Mouse (Mus musculus) kidney, adult 18-20 months (tissue): ENCODE measurements at regions not wholly inside any gene's neighbourhood (a gene's known extent, or its start where the extent isn't known, plus 50 kb on each side); places are given as distances from the start of the nearest gene placed in this dataset.

ENCODE experiments used
- DNase-seq: peaks from one replicate; pipeline ENCODE4 v3.0.0; 2021

DNA sequence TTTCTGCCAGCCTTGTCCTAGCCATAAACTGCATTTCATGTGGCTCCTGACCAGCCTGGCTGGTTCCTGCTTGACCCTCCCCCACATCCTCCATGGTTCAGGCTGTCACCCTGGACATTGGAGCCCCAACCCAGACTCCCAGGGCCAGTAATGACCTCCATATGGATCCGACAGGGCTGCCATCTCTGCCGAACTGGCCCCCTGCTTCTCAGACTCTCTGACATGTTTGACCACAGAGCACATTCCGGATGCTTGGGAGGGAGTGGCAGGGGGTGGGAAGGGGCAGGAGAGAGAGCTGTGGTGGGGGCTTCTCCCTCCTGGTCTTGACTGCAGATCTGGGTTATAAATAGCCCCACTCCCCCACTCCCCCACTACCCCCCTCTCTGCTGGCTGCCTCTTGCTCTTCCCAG is 59.0 kb upstream of the Actrt2 start:
- DNase-seq = no peak

DNA sequence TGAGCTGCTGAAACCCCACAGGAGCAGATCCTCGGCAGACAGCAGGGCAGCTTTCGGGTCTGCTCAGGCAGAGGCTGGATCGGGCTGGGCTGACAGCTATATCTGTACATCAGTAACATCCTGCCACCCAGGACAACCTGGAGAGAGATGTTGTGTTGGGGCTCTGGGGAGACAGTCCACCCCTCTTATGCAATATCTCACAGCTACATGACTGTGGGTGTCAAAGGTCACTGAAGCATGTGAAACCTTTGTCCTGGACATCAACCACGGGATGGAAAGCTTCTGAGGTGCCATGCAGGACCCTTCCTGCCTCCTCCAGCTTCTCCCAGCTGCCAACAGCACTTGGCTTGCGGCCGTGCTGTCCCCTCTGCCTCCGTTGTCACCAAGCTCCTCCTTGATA is 60.3 kb upstream of the Actrt2 start:
- DNase-seq = no peak

DNA sequence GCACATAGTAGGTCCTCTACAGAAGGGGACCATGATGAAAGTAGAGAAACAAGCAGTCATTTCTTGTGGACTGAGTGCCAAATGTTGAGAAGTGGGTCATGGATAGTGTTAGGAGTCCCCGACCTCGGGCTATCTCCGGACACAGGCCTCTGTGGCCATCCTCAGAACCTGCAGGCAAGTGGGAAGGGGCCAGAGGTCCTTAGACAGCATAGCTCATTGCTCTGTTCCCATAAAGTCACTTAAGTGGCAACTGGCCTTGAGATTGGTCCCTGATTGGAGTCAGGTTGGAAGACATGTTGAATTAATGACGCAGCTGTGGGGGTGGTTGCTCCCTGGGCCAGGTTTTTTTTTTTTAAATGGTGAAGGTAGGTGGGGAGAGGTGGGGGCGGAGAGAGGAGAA is 63.0 kb upstream of the Actrt2 start:
- no peak for DNase-seq

DNA sequence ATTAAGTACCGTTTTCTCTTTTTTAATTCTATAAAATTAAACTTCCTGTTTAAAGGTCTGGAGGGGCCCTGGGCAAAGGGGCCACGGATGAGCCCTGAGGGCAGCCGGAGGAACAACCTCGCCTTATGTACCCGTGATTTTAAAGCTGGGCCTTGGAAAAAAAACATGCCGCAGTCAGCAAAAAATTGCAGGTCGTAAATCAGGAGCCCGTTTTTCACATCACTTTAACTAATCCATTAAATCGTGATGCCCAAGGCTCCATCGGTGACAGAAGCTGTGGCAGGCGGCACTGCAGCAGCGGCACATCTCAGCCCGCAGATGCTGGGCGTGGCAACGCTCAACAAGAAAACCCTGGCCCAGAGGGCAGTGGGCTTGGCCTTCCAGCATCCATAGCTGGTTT is 63.7 kb upstream of the Actrt2 start:
- DNase-seq = no peak

DNA sequence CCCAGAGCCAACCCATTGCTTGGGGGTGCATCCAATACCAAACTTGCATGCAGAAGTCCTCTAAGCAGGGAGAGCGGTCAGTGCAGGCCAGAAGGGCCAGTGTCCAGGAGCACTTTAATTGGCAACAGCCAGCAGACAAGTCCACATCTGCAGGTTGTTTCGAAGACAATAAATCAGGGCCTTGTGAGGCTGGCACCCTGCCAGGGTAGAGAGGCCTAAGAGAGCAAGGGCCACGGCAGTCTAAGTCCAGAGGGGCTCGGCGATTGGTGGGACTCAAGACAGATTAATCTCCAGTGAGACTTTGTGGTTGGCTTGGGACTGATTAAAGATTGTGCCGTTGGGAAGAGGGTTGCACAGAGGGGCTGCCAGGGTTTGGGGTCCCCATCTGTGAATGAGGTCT is 68.4 kb upstream of the Actrt2 start:
- DNase-seq = no peak

DNA sequence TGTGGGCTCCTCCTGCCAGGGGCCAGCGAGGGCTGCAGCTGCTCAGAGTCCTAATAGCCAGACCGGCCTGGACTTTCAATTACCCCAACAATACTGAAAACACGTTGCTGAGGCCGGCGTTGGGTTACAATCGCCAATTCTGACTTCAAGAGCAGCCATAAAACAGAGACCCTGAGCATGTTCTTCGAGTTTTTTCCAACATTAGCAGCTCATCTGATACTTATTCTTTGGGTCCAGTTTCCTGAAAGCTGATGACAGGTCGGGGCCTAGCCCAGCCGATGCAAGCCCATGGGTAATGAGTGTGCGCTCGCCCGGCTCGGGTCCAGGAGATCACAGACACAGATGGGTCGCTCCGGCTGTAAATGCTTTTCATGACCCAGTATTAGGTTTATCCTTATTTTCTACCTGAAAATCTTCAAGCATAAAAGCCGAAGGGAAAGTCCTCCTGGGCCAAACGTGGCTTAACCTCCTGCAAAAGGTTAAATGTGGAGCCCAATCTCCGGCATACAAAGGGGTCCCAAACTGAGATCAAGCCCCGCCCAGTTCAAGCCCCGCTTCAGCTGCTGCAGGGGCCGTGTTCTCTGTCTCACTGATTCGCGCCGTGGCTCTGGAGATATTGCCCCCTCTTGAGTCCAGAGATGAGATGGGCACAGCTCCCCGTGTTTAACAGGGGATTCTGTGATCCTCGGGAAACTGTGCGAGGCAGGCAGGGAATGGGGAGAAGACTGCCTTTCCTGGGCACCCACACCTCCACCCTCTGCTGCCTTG is 73.6 kb upstream of the Actrt2 start:
- DNase-seq = no peak

DNA sequence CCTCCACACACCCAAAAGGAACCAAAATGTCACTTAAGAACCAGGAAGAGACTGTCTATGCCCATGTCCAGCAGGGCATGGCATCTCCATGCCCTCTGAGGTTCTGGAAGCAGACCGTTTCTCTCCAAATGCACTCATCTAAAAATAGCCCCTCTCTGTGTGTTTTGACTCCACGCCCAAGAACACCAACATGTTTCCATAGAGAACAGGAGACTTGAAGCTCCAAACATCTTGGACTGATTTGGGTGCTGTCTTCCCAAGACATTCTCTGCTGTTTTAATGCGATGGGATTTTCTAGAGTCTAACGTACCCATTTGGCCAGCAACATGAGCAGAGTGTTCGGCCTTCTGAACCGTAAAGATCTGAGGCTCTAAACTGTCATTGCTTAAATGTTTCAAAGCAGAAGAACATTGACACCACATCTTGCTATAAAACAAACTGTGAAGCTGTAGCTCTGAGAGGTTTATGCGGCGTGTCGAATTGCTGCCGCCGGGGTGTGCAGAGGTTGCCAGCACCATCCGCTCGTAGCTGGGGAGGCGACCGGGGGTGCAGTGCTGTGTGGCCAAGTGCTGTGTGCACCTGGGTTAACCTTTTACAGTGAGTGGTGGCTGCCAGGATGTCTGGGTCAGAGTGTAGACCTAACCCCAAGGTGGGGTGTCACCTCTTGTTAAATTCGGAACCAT is 78.8 kb upstream of the Actrt2 start:
- peak; percentile 52 for DNase-seq

DNA sequence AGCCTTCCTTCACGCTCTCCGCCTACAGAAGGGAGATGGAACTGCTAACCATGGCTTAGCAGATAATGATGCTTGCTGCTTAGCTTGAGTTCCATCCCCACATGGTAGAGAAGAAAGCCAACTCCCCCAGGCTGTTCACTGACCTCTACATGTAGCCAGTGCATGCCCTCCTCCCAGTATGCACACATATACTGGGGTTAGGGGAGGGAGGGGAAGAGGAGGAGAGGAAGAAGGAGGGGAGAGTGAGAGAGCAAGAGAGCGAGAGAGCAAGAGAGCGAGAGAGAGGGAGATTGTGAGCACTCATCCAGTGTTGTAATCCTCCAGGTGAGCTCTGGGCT is 79.3 kb upstream of the Actrt2 start:
- DNase-seq = no peak

DNA sequence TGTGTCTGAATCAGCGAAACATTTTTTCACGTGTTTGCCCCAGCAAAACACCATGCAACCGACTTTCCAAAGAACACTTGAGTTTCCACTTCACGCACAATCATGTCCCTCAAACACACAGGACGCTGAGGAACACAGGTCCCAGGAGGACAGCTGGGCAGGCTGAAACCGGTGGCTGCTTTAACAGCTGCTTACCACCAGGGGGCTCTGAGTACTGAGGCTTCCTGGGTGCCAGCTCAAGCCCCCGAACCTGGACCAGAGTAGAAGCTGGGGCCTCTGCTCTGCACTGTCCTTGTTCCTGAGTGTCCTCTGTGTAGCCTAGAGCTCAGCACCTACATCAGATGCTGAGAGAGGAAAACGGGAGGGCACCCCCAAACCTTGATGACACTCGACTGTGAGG is 81.5 kb upstream of the Actrt2 start:
- DNase-seq = peak; percentile 33

DNA sequence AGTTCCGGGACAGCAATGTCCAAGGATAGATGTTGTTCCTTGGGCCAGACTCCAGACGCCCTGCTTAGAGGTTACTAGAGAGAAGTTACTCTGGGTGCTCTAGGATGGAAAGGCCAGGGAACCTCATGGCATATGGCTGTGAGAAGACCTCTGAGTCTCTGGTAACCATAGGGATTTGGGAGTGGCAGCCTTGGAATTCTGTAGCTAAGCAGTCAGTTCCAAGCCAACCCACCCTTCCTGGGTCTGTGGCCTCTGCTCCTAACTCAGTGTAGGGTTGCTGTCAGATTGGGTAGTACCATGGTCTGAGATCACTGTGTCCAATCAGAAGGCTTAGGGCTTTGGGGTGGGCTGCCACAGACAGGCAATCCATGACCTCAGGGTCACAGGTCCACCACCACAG is 82.3 kb upstream of the Actrt2 start:
- no peak for DNase-seq

DNA sequence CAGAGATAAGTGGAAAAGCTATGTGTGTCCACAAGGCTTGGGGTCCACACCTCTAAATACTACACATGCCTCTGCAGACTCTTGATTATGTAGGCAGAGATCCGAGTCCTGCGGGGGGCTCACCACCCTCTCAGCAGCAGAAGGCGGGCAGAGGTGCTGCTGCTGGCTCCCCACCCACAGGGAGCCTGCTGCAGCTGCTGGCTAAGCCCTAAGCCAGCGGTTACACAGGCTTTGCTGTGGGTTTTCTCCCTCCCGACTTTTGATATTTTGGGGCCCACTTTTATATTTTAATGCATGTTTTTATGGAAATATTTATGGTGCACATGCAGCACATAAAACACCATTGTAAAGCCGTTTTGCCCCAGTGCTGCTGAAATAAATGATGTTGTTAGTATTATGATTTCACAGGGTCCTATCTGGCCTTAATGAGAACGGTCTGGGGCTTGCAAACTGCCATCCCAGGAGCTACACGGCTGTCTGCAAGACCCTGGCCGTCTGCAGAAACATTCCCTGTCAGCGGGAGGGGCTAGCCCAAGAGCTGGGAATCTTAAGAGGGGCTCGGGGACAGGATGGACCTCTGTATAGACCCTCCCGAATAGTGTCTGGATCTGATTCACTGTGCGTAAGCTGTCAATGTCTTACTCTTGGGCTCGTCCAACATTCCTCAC is 82.9 kb upstream of the Actrt2 start:
- no peak for DNase-seq

DNA sequence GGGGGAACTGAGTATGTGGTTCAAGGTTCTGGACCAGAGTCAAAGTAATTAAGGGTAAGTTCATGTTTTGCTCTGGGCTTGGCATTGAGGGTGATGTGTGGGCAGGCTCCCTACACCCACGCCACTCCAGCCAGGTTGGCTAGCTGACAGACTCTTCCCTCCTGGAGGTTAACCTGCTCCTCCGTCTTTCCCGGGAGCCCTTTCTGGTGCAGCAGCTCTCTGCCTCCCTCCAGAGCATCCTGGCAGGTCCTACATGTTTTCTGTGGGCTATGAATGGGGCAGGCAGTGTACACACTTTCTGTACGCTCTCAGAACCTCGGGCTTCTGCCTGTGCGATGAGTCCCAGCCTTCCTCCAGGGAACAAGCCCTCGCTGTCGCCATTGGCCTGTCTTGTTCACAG is 82.8 kb upstream of the Ttc34 start:
- DNase-seq = no peak

DNA sequence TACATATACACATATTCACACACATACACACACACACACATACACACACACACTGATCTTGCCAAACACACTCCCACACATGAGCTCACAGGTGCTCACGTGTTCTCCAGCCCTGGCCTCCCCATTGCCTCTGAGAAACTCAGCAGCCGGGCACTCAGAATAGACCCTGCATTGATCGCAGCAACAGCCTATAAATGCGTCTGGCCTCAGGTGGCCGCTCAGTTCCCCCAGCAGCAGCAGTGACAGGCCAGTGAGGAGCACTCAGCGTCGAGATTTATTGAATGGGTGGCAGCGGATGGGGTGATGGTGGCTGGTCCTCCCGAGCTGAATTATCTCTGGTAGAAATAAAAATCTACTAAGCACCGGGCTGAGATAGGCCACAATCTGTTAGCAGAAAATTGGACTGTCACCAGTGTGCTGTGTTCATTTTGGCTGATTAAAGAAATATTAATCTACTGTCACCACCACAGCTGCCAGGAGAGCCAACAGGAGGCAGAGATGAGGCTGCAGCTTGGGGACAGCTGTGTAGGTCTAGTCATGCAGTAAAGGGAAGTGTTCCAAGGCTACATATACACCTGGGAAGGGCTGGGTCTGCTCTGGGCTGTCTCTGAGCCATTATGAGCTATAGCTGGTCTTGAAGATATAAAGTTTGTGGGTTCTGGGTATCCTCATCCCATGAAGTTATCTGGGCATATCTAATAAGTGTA is 80.4 kb upstream of the Ttc34 start:
- no peak for DNase-seq

DNA sequence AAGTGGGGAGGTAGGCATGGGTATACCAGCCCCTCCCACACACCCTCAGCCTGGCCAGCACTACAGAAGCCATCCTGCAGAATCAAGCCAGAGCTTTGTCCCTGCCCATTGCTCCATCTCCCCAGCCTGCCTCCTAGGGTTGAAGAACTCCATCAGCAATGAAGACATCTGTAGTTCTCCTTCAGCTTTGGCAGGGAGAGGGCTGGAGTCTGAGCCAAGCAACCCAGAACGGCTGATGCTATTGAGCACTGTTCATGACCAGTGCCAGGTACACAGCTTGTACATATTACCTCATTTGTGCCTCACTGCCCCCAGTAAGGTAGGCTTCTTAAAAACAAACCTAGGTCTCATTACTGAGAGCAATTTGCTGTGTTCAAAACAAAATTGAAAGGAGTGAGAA is 77.4 kb upstream of the Ttc34 start:
- no peak for DNase-seq

DNA sequence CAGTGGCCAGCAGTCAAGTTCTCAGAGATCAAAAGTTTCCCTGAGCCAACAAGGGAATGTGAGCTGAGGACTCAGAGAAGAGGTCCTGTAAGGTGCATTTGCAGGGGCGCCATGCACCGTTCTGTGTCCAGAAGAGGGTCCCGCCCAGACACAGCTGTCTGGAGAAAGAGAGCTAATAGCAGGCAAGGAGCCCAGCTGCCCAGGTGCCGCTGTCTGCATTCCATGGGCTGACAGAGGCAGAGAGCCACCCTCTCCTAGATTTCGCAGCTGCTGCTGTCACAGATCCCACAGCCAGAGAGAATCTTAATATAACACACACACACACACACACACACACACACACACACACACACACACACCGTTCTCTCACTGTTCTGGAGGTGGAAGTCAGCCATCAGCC is 73.0 kb upstream of the Ttc34 start:
- no peak for DNase-seq

DNA sequence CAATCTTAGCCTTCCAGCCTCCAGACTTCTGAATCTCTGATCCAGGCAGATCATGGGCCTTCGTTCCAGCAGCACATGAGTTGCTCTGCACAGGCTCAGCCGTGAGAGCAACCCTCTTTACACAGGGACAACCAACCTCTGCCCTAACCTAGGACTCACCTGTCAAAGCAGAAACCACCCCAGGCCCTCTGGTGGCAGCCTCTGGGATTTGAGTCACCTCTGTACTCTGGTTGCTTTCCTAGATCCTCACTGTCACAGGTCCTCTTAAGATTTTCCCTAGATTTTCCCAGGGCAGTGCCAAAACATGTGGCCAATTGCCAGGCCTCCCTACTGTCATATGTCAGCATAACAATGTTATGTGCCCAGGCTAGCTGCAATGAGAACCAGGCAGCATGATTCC is 71.1 kb upstream of the Ttc34 start:
- DNase-seq = peak; percentile 54

DNA sequence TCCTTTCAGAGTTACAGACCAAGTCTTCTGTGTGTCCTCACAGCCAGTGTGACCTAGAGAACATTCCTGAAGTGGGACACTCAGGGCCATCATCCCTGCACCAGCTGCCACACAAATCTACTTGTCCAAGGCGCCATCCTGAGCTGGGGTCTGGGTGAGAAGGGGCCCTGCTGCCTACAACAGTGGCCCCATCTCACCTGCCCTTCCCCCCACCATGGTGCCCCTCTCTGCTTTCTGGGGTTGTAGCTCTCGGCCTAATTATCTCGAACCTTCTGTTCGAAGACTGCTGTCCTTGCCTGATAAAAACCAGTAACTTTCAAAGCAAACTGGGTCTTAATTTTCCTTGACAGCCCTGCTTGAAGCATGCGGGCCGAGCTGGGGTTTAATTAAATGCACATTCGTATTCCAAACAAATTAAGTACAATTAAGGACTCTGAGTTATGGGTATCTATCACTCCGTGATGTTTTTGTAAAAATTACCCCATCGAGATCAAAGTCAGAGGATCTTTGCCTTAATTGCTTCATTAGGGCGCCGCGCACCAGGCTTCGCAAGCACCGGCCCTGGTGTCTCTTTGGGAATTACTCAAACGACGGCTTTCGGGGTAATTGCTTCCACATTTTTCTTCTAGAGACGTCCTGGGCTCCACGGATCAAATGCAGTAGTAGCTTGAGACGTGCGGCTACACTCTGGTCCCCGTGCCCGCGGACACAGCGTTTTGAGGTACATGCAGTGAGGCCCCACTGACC is 65.8 kb upstream of the Ttc34 start:
- DNase-seq = no peak

DNA sequence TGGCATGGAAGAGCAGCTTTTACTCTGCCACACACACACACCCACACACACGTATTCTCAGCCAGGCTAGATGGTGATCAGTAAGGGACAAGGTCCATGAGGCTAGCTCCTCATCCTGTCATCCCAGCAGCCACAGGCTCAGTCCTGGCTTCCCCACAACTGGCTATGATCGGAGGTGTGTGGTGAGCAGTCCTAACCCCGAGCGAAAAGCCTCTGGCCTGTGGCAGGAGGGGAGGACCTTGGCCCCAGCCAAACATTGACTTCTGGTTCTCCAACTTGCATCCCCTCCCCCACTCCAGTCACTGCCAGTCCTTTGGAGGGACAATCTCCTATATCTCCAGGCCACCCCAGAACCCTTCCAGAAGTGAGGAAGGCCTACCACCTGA is 65.2 kb upstream of the Ttc34 start:
- no peak for DNase-seq

DNA sequence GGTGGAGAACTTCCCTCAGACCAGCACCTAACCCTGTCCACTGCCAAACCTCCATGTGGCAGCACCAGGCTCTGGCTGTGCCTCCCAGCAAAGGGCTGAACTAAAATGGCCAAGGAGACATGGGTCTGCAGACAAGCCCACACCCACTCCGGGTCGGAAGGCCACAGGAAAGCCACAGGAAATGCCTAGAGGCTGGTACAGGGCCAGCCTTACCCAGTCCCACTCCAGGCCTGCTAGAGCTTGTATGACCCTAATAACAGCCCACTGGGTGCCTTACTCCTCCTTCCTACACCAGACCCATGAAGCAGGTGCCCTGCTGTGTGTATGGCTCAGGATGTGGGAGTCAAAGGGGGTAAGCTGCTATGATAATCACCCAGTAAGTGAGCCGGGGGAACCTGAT is 63.4 kb upstream of the Ttc34 start:
- no peak for DNase-seq

DNA sequence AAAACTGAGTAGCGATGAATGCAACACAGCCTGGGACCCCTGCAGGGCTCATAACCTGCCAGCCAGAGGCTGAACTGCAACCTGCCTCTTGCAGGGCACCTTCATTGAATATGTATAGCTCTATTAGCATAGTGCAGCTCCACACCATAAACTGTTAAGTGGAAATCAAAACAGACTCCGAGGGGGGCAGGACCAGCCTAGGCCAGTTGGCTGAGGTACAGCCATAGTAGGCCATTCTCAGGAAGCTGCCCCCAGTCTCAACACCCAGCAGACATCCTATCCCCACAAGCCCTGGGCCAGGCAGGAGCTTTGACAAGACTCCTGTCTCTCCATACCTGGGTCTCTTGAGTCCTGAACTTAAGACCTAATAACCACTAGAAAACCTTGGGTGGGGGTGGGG is 62.9 kb upstream of the Ttc34 start:
- no peak for DNase-seq

DNA sequence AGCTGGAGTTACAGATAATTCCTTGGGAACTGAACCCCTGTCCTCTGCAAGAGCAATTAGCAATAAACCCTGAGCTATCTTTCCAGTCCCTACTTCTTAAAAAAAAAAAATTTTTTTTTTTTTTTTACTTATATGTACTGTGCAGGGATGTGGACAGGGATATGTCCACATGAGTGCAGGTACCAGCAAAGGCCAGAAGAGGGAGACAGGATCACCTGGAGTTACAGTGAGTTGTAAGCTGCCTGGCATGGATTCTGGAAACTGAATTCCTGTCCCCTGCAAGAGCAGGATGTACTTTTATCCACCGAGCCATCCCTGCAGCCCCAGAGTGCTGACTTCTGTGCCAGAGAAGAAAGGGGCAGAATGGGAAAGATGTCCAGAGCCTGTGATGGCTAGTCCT is 58.4 kb upstream of the Ttc34 start:
- no peak for DNase-seq

DNA sequence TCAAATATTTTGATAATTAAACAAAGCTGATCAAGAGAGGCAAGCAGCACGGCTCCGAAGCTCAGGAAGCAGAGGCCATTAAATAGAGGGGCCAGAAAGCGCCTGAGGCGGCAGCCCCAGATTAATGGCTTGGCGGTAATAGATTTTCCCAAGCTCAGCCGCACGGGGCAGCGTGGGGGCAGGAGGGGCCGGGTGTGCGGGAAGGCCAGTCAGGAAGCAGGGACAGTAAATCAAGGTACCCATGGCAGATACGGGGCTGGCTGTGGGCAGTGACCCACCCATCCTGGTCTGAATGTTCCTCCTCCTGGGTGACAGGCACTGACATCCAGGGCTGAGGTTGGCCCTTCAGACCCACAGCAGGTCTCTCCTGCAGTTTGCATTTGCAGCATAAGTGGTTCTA is 55.9 kb upstream of the Ttc34 start:
- peak; percentile 46 for DNase-seq

DNA sequence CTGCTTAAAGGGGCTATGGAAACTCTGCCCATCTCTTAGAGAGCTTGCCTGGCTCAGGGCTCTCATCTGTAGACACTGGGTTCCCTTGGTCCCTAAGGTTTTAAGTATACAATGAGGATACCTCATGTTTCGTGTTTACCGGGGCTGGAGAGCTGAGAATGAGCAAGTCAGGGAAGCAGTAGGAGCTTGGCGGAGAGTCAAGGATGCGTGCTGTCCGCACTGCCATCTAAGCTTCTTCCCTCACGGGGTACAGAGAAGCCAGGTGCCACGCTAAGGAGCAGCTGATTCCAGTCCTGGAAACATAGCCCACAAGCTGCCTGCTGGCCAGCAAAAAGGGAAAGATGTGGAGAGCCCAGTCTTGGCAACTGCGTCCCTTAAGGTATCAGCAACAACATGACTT is 55.0 kb upstream of the Ttc34 start:
- DNase-seq = no peak
